Mouse (Mus musculus): ENCODE data around the gene Kdf1.

Kdf1 gene

GRCm38 (mm10) chr4:133553448-133554330 is 34.9 kb downstream of the Kdf1 start:
- DNase-seq = peak; percentile 42 to 61

GRCm38 (mm10) chr4:133557041-133557717 is 38.4 kb downstream of the Kdf1 start:
- DNase-seq = no peak

DNA sequence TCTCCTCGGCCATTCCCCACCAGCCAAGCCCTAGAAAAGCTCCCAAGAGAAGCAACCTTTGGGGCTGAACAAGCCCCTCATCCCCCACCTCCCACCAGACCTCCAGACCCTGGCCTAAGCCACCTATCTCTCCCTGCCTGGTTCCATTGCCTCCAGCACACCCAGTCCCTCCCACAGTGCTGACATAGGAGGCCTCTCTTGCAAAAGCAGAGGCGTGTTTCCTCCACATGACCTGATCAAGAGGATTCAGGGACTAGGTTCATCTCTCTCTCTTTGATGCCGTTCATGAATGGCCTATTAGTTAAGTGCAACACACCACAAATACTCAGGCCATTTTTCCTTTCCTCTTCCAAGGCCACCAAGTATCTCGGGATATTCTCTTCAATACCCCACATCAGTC is 41.1 kb downstream of the Kdf1 start:
- no peak for DNase-seq

- DNase-seq = no peak
Measured at GRCm38 (mm10) chr4:133561622-133562021, 42.9 kb downstream of the Kdf1 start.

- DNase-seq = peak; percentile 90 to 92
Measured at GRCm38 (mm10) chr4:133563123-133563571, 44.4 kb downstream of the Kdf1 start.

DNA sequence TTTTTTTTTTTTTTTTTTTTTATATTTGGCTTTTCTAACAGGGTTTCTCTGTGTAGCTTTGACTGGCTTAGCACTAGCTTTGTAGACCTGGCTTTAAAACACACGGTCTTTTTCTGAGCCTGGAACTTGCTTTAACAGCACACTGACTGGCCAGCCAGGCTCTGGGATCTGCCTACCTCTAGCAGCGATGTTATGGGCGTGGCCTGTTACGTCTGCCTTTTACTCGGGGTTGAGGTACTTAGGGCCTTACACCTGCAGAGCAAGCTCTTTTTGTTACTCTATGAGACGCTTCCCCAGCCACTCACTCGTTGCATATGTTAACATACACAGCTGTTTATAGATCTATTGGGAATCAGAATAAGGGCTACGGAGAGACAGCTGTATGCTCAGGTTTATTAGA is 48.5 kb downstream of the Kdf1 start:
- no peak for DNase-seq

GRCm38 (mm10) chr4:133569291-133570065 is 50.7 kb downstream of the Kdf1 start:
- no peak for DNase-seq

DNA sequence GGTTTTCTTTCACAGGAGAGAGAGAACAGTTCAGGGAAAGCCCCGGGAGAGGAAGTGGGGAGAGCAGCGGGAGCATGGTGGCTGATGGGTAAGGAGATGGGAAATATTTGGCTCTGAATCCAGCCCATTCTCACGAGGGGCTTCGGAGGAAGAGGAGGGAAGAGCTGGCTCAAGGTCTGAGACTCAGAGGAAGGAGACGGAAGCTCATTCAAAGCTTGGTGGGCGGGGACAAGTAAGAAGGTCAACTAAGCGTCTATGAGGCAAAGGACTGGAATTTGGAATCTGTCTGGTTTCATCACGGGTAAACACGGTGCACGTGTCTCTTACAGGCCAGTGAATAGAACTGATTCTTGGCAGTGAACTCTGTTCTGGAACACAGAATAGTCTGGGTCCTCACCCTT is 51.3 kb downstream of the Kdf1 start:
- DNase-seq = no peak

- DNase-seq = peak; percentile 92 to 95
Measured at GRCm38 (mm10) chr4:133574070-133574842, 55.5 kb downstream of the Kdf1 start, which contains the start of gene Gpatch3. Gpatch3 (plus strand) TSS chr4:133574745.

GRCm38 (mm10) chr4:133574843-133575202 is 56.1 kb downstream of the Kdf1 start:
- DNase-seq = no peak

GRCm38 (mm10) chr4:133577983-133578382 is 59.2 kb downstream of the Kdf1 start:
- DNase-seq = no peak
